Mouse (Mus musculus) adrenal gland, postnatal 0 days (tissue): ENCODE measurements around the gene Olfr66. TPM values are rescaled to one million over a fixed set of nuclear protein-coding genes. Genes with fewer than 3 reads are reported as not detected.

Experiments used
- polyA plus RNA-seq: library from polyadenylated mRNA; unstranded; fragments of >200 nt; fragmentation: Nextera tagmentation; extraction: Ambion mirVana; gene quantifications from 2 replicates; pipeline ENCODE4 v1.2.1, GENCODE M21; 2015

Gene Olfr66
- not detected in 2 replicates for polyA plus RNA-seq

DNA sequence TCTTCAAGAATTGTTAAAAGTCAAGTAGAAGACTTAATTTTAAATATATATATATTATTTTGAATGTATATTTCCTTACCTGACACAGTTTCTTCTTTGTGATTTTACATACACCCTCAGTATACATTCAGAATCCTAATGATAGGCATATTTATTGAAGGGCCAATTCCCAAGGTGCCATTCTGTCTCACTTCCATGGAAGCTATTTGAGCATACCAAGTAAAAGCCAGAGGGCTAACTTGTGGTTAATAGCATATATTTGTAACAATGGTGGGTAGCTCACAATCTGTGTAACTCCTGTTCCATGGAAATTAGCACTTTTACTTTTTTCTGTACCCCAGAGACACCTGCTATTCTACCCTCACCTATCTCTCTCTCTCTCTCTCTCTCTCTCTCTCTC lies at the start of gene Olfr66:
Olfr66 (minus strand) TSS at position 101 of the 400 bp plus-strand sequence.

DNA sequence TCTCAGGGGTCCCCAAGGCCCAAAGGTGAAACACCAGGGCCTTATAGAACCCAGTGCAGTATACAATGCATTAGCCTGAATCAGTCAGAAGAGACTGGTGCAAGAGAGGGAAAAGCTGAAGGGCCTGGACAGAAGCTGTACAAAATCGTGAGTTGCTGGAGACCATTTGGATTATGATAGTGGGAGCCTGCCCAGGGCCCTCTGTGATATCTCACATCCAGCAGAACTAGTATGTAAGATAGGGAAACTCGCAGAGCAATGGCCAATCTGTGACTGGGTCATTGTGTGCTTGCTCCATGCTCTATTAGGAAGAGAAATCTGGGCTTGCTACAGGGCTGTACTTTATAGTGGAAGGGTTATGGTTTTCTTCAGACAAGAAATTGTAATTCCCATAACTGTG lies 48.2 kb upstream of the Olfr66 start, which contains the start of gene Olfr632:
Olfr632 (plus strand) TSS at position 84 of the 400 bp plus-strand sequence.

DNA sequence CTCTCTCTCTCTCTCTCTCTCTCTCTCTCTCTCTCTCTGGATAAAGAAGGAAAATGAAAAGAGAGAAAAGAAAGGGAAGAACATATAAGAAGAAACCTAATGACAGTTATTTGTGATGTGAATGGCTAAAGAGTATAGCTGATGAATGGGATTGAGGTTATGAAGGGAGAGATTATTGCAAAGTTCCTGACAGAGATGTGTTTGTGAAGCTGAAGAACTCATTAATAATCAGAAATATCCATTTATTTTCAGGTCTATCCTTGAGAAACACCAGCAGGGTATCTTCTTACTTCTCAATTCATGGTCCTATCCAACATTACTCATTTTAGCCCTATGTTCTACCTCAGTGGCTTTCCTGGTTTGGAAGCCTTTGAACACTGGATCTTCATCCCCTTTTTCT lies 42.5 kb upstream of the Olfr66 start, which contains the start of gene Olfr631:
Olfr631 (plus strand) TSS at position 301 of the 400 bp plus-strand sequence.

DNA sequence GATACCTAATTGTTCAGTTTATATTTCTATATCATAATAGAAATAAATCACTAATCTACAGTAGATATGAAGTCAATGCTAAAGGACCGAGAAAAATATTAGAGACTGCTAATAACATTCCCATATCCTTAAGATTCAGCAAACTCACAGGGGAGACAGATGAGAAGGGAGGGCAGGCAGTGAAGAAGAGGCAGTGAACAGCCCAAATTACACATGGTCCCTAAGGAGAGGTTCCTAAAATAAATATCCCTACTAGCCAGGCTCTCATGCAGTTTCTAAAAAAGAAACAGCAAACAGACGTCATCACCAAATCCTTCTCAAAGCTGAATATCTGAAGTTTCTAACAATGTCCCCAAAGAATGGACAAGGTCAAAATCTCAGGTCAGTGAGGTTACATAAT lies 17.1 kb upstream of the Olfr66 start, which contains the start of gene Olfr65:
Olfr65 (plus strand) TSS at position 301 of the 400 bp plus-strand sequence.

DNA sequence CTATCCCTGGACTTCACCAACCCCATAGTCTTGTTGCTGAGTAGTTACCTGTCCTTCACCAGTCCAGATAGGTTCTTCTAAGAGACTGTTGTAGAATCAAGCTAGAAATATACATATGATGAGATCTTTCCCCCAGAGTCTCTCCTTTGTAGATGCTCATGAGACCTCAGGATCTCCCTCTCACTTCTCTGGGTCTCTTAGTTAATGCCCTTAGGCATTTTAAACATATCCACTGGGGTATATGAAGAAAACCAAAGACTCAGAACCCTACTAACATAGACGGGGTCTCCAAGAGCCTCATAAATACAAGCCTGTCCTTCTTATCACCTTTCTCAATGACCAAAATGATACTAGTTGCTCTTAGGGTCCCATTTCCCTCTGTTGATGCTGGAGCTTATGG lies 8.3 kb upstream of the Olfr66 start, which contains the start of gene Olfr64:
Olfr64 (minus strand) TSS at position 101 of the 400 bp plus-strand sequence.

DNA sequence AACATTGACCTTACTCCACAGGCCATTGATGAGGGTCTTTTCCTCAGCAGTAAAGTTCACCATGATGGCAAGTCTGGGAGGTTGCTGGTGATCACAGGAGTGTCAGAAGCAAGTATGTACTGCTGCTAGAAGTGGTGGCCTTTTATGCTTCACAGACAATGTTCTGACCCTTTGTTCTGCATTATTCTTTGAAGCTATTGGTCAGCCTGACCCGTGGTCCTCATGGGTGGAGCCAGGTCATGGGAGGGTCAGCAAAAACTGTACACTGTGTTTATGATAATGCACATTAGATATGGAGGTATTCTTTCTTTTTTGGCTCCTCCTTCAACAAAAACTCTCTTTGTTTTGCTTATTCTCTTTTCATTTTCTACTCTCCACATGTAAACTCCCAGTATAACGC lies 33.0 kb downstream of the Olfr66 start, which contains the start of gene Hbb-y:
Hbb-y (minus strand) TSS at position 127 of the 400 bp plus-strand sequence.

DNA sequence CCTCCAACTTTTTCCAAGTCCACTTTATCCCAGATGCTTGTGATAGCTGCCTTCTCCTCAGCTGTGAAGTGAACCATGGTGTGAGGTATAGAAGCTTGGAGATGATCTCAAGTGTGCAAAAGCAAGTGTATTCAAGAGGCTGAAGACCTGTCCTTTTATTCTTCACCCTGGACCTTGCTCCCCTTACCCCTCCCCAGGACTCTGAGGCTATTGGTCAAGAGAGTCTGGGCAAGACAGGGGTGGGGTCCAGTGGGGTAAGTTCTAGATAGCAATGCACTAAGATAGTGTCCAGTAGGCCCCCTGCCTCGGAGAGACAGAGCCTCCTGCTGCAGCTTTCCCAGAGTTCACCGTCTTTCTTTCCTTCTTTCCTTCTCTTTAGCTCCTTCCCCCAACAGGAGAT lies 43.0 kb downstream of the Olfr66 start, which contains the start of gene Hbb-bh1:
Hbb-bh1 (minus strand) TSS at position 131 of the 400 bp plus-strand sequence.

DNA sequence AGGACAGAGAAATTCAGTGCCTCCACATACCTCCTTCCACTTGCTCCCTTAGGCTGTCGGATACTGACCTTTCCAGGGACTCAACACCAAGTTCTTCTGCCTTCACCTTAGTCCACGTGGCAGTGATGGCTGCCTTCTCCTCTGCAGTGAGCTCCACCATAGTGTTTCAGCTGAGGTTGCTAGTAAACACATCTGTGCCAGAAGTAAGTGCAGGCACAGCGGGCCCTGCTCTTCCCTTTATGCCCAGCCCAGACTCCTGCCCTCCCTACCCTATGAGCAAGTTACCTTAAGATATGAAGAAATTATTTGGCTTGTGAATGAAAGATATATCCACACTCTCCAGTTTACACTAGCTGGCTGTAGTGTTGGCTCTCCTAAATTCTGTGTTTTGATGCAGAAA lies 45.8 kb downstream of the Olfr66 start, which contains the start of gene Hbb-bh2:
Hbb-bh2 (minus strand) TSS at position 253 of the 400 bp plus-strand sequence.

Other genes starting within 250 kb of the Olfr66 start
- gene Olfr622, start 243.6 kb downstream of the Olfr66 start, polyA plus RNA-seq = not detected in 2 replicates
- not detected in 2 replicates for gene Olfr623, start 222.6 kb downstream of the Olfr66 start, polyA plus RNA-seq
- gene Olfr624, start 215.1 kb downstream of the Olfr66 start, polyA plus RNA-seq = 0.06 TPM in 1 of 2 replicates, not detected in the other
- not detected in 2 replicates for gene Olfr625-ps1, start 203.5 kb downstream of the Olfr66 start, polyA plus RNA-seq
- not detected in 2 replicates for gene Olfr243, start 171.6 kb downstream of the Olfr66 start, polyA plus RNA-seq
- gene Olfr628, start 155.9 kb downstream of the Olfr66 start, polyA plus RNA-seq = not detected in 2 replicates
- not detected in 2 replicates for gene Olfr629, start 141.3 kb downstream of the Olfr66 start, polyA plus RNA-seq
- not detected in 2 replicates for gene Olfr630, start 128.9 kb downstream of the Olfr66 start, polyA plus RNA-seq
- not detected in 2 replicates for gene Olfr69, start 114.7 kb downstream of the Olfr66 start, polyA plus RNA-seq
- gene Olfr68, start 106.6 kb downstream of the Olfr66 start, polyA plus RNA-seq = not detected in 2 replicates
- gene Olfr67, start 94.4 kb downstream of the Olfr66 start, polyA plus RNA-seq = not detected in 2 replicates
- 3,147 and 3,744 TPM in 2 replicates for gene Hbb-bt, start 72.3 kb downstream of the Olfr66 start, polyA plus RNA-seq
- 10,926 and 17,452 TPM in 2 replicates for gene Hbb-bs, start 58.2 kb downstream of the Olfr66 start, polyA plus RNA-seq
- not detected in 2 replicates for gene Hbb-bh2, start 45.7 kb downstream of the Olfr66 start, polyA plus RNA-seq
- 0.39 TPM in 1 of 2 replicates, not detected in the other for gene Hbb-bh1, start 43.1 kb downstream of the Olfr66 start, polyA plus RNA-seq
- gene Hbb-y, start 33.0 kb downstream of the Olfr66 start, polyA plus RNA-seq = 2.0 and 5.8 TPM in 2 replicates
- not detected in 2 replicates for gene Olfr64, start 8.2 kb upstream of the Olfr66 start, polyA plus RNA-seq
- not detected in 2 replicates for gene Olfr65, start 17.2 kb upstream of the Olfr66 start, polyA plus RNA-seq
- not detected in 2 replicates for gene Olfr631, start 42.6 kb upstream of the Olfr66 start, polyA plus RNA-seq
- not detected in 2 replicates for gene Olfr632, start 48.1 kb upstream of the Olfr66 start, polyA plus RNA-seq
- not detected in 2 replicates for gene Olfr633, start 58.2 kb upstream of the Olfr66 start, polyA plus RNA-seq
- gene Olfr635, start 84.9 kb upstream of the Olfr66 start, polyA plus RNA-seq = not detected in 2 replicates
- gene Olfr638, start 112.5 kb upstream of the Olfr66 start, polyA plus RNA-seq = not detected in 2 replicates
- not detected in 2 replicates for gene Olfr639, start 131.1 kb upstream of the Olfr66 start, polyA plus RNA-seq
- not detected in 2 replicates for gene Olfr640, start 139.3 kb upstream of the Olfr66 start, polyA plus RNA-seq
- gene Olfr641, start 149.2 kb upstream of the Olfr66 start, polyA plus RNA-seq = not detected in 2 replicates
- not detected in 2 replicates for gene Olfr642, start 166.4 kb upstream of the Olfr66 start, polyA plus RNA-seq
- gene 4930516K23Rik, start 175.2 kb upstream of the Olfr66 start, polyA plus RNA-seq = not detected in 2 replicates
- gene Olfr644, start 185.6 kb upstream of the Olfr66 start, polyA plus RNA-seq = not detected in 2 replicates
- not detected in 2 replicates for gene Olfr645, start 199.2 kb upstream of the Olfr66 start, polyA plus RNA-seq
- gene Olfr646, start 218.6 kb upstream of the Olfr66 start, polyA plus RNA-seq = not detected in 2 replicates
- gene Ubqln5, start 243.6 kb upstream of the Olfr66 start, polyA plus RNA-seq = not detected in 2 replicates